Comparison of ENCODE assay signal across 8 mouse cellular contexts in genomic region chr7:92550990-92551392, GRCm38 (mm10). TPM values are rescaled to one million over a fixed set of nuclear protein-coding genes. Genes with fewer than 3 reads are reported as not detected.
DNase-seq lines count a peak whose midpoint lies in the region; ATAC-seq lines count a peak whose summit lies in the region.

No protein-coding gene starts in this region.

- DNase-seq in heart, adult 8-10 months (ENCODE audit: low spot score): peak; percentile 36
- DNase-seq in thymus, postnatal 14 days: peak; percentile 29
- no peak for DNase-seq in thymus, postnatal 36 days
- DNase-seq in embryo, embryonic 11.5 days (ENCODE audit: low read depth, low spot score): peak; percentile 46
- DNase-seq in natural killer cell, adult 2 months (ENCODE audit: low spot score in 2 of 2): peak; percentile 6 to 12
- no peak for DNase-seq in ovary, postnatal 36 days (ENCODE audit: low spot score)

- H3K36me3 ChIP-seq in heart, embryonic 12.5 days: no peaks in the 10 kb centered on the region
- H3K36me3 ChIP-seq in intestine, embryonic 15.5 days: no peaks in the 10 kb centered on the region

- H3K27me3 ChIP-seq in heart, embryonic 12.5 days (replicated peaks): no peaks in the 10 kb centered on the region
- no peaks in the 10 kb centered on the region for H3K27me3 ChIP-seq in intestine, embryonic 15.5 days (replicated peaks)

- no peaks in the 10 kb centered on the region for H3K9me3 ChIP-seq in heart, embryonic 12.5 days (replicated peaks)
- no peaks in the 10 kb centered on the region for H3K9me3 ChIP-seq in intestine, embryonic 15.5 days

- ATAC-seq in heart, embryonic 12.5 days (ENCODE audit: insufficient number of reproducible peaks, low FRiP score): no peak
- ATAC-seq in intestine, embryonic 15.5 days: peak; percentile 34; the same call in 1 of the 2 replicates

- no peaks in the 10 kb centered on the region for H3K4me1 ChIP-seq in heart, embryonic 12.5 days (replicated peaks)
- H3K4me1 ChIP-seq in intestine, embryonic 15.5 days (replicated peaks): no peaks in the 10 kb centered on the region

- no peak overlapping the region for H3K4me3 ChIP-seq in heart, embryonic 12.5 days
- H3K4me3 ChIP-seq in intestine, embryonic 15.5 days (replicated peaks): no peak overlapping the region

- H3K9ac ChIP-seq in heart, embryonic 12.5 days: no peak overlapping the region
- H3K9ac ChIP-seq in intestine, embryonic 15.5 days: no peak overlapping the region

- no peak overlapping the region for H3K27ac ChIP-seq in heart, embryonic 12.5 days (ENCODE audit: poor library complexity, severe bottlenecking)
- H3K27ac ChIP-seq in intestine, embryonic 15.5 days: no peak overlapping the region

- no peak overlapping the region for H3K4me2 ChIP-seq in heart, embryonic 12.5 days
- no peak overlapping the region for H3K4me2 ChIP-seq in intestine, embryonic 15.5 days (replicated peaks)

- 53% methylated on average over 4 of the region's 4 CpGs for WGBS in heart, embryonic 12.5 days
- WGBS in intestine, embryonic 15.5 days: 51% methylated on average over 4 of the region's 4 CpGs

RNA-seq across cellular contexts. Expression of gene Ccdc90b, which starts 10.0 kb away (rescaled TPM):
- 10 to 100 TPM; 41.6 to 48.5 (median 44.1) TPM for total RNA-seq in heart, adult 8-10 months (2022)
- polyA plus RNA-seq in heart, embryonic 12.5 days (2016; fragmentation: Nextera tagmentation; extraction: Ambion mirVana): 54.8 and 56.4 TPM in 2 replicates
- polyA plus RNA-seq in intestine, embryonic 15.5 days (2015; fragmentation: Nextera tagmentation; extraction: Ambion mirVana): 40.7 and 49.1 TPM in 2 replicates

Comparison
In these comparisons a context has a peak if more than half of its experiments do, and no peak if none do; other contexts are left out.
1. DNase-seq: peak in heart, adult 8-10 months (single experiment), thymus, postnatal 14 days (single experiment), embryo, embryonic 11.5 days (single experiment) and natural killer cell, adult 2 months (2 of 2); none in thymus, postnatal 36 days (0 of 2) and ovary, postnatal 36 days (single experiment).